Mouse (Mus musculus) embryonic facial prominence, embryonic 13.5 days (tissue): Measurements from ENCODE around the gene Letmd1. TPM values are rescaled to one million over a fixed set of nuclear protein-coding genes. Genes with fewer than 3 reads are reported as not detected.
A peak's percentile ranks its signal among the peaks of the same experiment; 100 is the strongest.
"Not testable (repeated sequence)": the region's sequence is repeated elsewhere in the genome, so short reads cannot be mapped to it uniquely, and the experiment has no call there.

Experiments used
- ATAC-seq: fragments of 200-750 bp; cut with Nextera tagmentation; 2 replicates; pipeline ENCODE4 v1.8.0; 2017; ENCODE audit warnings: low read depth; ENCODE audit not compliant: insufficient number of reproducible peaks, insufficient read depth, low FRiP score, low TSS enrichment
- H3K27ac ChIP-seq: fragments of 300-500 bp; sonication (generic); 2 replicates; pipeline ENCODE4 v1.5.1; 2015; ENCODE audit warnings: moderate library complexity, mild to moderate bottlenecking, inconsistent platforms
- H3K27me3 ChIP-seq: fragments of 300-500 bp; sonication (generic); 2 replicates; pipeline ENCODE4 v1.6.1; 2015; ENCODE audit warnings: mild to moderate bottlenecking, inconsistent platforms
- H3K36me3 ChIP-seq: fragments of 300-500 bp; sonication (generic); 2 replicates; pipeline ENCODE4 v1.6.1; 2015; ENCODE audit warnings: mild to moderate bottlenecking, inconsistent platforms
- H3K4me1 ChIP-seq: fragments of 300-500 bp; sonication (generic); 2 replicates; pipeline ENCODE4 v1.6.1; 2015; ENCODE audit warnings: inconsistent platforms
- H3K4me2 ChIP-seq: fragments of 300-500 bp; sonication (generic); 2 replicates; pipeline ENCODE4 v1.6.1; 2015; ENCODE audit warnings: moderate library complexity, mild to moderate bottlenecking, inconsistent platforms
- H3K4me3 ChIP-seq: fragments of 300-500 bp; sonication (generic); 2 replicates; pipeline ENCODE4 v1.5.1; 2015; ENCODE audit warnings: mild to moderate bottlenecking, inconsistent platforms
- H3K9ac ChIP-seq: fragments of 300-500 bp; sonication (generic); 2 replicates; pipeline ENCODE4 v1.6.1; 2015; ENCODE audit warnings: mild to moderate bottlenecking, inconsistent platforms
- H3K9me3 ChIP-seq: fragments of 300-500 bp; sonication (generic); 2 replicates; pipeline ENCODE4 v1.6.1; 2016; ENCODE audit warnings: inconsistent platforms
- WGBS: fragments of 180-500 bp; shearing (Covaris S2); methylation state at CpG from one replicate; pipeline ENCODE4 v1.1.7; 2015; ENCODE audit warnings: mixed read lengths; 5-methylcytosine and 5-hydroxymethylcytosine counted together
- polyA plus RNA-seq: library from polyadenylated mRNA; unstranded; fragments of >200 nt; fragmentation: Nextera tagmentation; extraction: Ambion mirVana; gene quantifications from 2 replicates; pipeline ENCODE4 v1.2.1, GENCODE M21; 2015

Letmd1 gene
- 31.4 and 33.0 TPM in 2 replicates for polyA plus RNA-seq

DNA sequence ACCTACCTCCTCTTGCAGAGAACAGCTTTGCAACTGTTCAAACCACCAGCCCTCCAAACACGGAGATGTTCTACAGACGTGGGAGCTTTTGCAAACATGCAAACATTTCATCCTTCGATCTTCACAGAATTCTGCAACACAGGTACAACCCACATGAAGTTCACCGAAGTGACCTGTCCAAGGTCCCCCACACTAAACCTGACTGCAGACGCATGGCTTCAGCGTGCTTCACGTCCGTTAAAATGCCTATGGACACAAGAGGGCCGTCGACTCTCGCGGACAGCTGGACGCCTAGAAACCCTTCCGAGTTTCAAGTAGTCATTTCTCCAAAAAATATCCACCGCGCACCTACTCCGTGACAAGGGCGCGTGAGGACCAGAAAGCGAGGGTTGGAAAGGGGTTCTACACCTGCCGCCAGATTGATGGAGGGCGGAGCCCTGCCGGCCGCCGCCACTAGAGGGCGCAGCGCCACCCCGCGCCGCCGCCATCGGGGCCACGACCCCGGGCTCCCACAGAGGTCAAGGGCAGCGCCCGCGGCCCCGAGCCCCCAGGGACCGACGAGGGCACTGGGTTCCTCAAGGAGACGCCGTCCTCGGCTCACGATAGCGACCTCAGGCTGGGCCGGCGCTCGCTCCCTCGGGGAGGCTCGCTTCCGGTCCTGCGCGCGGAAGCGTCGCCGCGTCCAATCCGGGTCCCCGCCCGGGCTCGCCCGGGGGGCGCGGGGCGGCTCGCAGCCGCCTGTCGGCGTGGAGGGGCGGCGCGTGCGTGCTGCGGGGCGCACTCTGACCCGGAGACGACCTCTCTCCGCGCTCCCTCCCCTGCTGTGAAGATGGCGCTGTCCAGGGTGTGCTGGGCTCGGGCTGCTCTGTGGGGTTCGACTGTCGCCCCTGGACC is at the start of gene Letmd1:
TSS of gene Letmd1 (plus strand) at position 729 of the 894 bp plus-strand sequence.
- H3K4me3 ChIP-seq: peak within 1 kb of the TSS; percentile 83
- H3K36me3 ChIP-seq: peaks cover 24% of the 10 kb centered on the region
- H3K27me3 ChIP-seq: no peaks in the 10 kb centered on the region
- peak within 1 kb of the TSS; percentile 79 for H3K4me2 ChIP-seq
- peak; percentile 89 for ATAC-seq
- WGBS: 3% methylated on average over 83 of the region's 84 CpGs
- no peaks in the 10 kb centered on the region for H3K9me3 ChIP-seq
- H3K4me1 ChIP-seq: peaks cover 16% of the 10 kb centered on the region
- peak within 1 kb of the TSS; percentile 77 for H3K27ac ChIP-seq
- peak within 1 kb of the TSS; percentile 86 for H3K9ac ChIP-seq

DNA sequence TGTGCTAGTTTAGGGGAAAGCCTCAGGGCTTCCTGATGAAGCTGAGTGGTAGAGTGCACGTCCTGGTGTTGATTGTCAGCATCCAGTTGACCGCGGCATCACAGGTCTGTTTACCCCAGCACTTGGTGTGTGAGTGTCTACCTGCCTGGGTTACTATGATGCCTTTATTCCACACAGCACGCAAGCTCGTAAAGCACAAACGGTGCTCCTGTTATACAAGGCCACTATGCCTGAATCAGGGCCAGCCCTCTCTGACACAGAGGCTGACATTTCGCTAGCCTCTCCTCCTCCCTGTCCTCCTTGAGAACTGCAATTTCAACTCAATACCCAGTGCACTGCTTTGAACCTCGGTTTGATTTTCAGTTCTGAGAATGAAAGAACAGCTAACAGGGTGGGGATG is 49.5 kb upstream of the Letmd1 start:
- Histone ChIP-seq H3K4me3 (no peak overlapping the region), H3K36me3 (no peaks in the 10 kb centered on the region), H3K4me2 (no peak overlapping the region), H3K27me3 (peaks cover 5% of the 10 kb centered on the region), H3K9ac (no peak overlapping the region), H3K27ac (no peak overlapping the region), H3K9me3 (no peaks in the 10 kb centered on the region), H3K4me1 (peaks cover 67% of the 10 kb centered on the region)
- 67% methylated on average over 8 of the region's 8 CpGs for WGBS
- no peak for ATAC-seq

DNA sequence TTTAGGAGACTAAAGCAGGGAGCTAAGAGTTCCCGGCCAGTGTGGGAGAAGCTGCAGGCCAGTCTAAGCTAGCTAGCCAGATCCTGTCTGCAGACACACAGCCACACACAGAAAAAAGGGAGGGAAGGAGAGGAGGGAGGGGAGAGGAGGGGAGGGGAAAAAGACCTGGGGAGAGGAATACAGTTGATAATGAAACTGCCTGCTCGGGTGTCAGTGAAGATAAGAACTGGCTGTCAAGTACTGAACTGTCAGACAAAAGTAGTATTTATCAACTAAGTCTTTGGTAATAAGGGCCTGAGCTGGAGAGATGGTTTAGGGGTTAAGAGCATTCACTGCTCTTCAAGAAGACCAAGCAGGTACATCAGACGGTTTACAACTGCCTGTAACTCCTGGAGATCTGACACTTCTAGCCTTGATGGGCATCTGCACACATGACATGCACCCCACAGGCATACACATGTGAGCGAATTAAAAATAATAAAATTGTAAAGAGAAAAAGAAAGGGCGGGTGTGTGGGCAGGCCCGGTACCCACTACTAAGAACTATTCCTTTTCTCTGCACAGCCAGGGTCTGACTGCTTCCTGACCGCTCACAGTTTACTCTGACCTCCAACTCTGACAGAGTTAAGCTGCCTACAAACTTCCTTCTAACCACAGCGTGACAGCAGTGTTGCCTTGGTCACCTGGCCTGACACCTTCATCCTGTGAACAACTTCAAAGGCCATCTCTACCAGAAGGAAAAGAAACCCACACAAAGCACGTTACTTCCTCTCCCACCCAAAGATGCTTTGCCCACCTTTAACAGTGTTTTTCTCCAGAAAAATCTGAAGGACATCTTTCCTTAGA is 48.7 kb upstream of the Letmd1 start:
- Histone ChIP-seq H3K36me3 (no peaks in the 10 kb centered on the region), H3K4me2 (no peak overlapping the region), H3K4me3 (no peak overlapping the region), H3K27me3 (peaks cover 12% of the 10 kb centered on the region), H3K9ac (0 out of 2 replicates have a peak overlapping the region, but pooled peaks have one; percentile 36), H3K27ac (no peak overlapping the region), H3K4me1 (peaks cover 74% of the 10 kb centered on the region), H3K9me3 (no peaks in the 10 kb centered on the region)
- 64% methylated on average over 9 of the region's 9 CpGs for WGBS
- ATAC-seq: no peak

DNA sequence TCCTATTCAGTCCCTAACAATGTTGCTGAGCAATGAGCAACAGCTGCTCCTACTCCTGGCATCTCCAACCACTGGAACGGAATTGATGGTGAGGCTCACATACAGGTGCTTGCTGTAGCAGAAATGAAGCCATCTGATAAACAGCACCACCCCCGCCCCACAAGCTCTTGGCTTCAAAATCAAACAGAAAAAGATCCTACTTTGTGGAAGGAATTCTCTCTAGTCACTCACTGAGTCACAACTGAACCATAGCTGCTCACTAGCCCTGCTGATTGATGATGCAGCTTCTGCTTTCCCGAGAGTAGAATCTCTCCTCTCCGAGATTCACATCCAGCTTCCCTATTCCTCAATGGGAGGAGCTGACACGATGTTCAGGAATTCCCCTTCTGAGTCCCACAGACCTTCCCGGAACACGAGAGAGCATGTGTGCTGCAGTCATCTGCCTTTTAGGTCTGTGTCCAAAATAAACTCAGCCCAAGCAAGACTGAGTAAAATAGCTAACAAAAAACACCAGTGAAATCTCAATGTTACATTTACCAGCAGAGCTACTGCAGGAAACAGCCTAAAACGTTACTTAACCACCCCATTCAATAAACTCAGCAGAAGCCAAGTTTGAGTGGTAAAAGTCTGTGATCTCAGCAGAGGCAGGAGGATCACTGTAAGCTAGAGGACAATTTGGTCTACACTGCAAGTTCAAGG is 47.6 kb upstream of the Letmd1 start:
- WGBS: 34% methylated on average over 8 of the region's 8 CpGs
- Histone ChIP-seq H3K27ac (no peak overlapping the region), H3K4me2 (peak overlapping the region; percentile 98), H3K9me3 (no peaks in the 10 kb centered on the region), H3K4me1 (peaks cover 67% of the 10 kb centered on the region), H3K36me3 (no peaks in the 10 kb centered on the region), H3K4me3 (peak overlapping the region; percentile 93), H3K9ac (peak overlapping the region; percentile 91), H3K27me3 (peaks cover 16% of the 10 kb centered on the region)
- no peak for ATAC-seq

DNA sequence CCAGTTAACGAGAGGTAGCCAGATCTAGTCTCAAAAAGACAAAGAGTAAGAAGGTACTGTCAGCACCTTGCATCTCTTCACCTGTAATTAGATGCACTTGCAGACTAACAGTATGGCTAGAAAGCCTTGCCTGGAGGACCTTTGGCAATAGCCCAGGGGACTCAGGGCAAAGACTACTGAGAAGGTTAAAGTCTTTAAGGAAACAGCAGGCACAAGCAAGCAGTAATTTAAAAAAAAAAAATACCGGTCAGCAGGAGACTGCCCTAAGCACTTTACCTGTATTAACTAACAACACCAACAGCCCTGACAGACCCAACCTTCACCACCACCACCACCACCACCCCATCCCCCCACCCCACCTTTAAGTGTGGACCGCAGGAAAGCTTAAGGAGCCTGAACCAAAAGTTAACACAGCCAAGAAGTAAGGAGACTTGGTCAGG is 47.0 kb upstream of the Letmd1 start, which contains the start of gene Gm5475:
TSS of gene Gm5475 (plus strand) at position 390 of the 440 bp plus-strand sequence.
- peaks cover 63% of the 10 kb centered on the region for H3K4me1 ChIP-seq
- H3K4me3 ChIP-seq: peak within 1 kb of the TSS; percentile 93
- not testable (repeated sequence) for ATAC-seq, H3K36me3 ChIP-seq, H3K9me3 ChIP-seq
- WGBS: 18% methylated on average over 3 of the region's 3 CpGs
- peaks cover 16% of the 10 kb centered on the region for H3K27me3 ChIP-seq
- H3K9ac ChIP-seq: peak within 1 kb of the TSS; percentile 91
- H3K27ac ChIP-seq: peak within 1 kb of the TSS; percentile 11; the same call in 1 of the 2 replicates
- H3K4me2 ChIP-seq: peak within 1 kb of the TSS; percentile 98

DNA sequence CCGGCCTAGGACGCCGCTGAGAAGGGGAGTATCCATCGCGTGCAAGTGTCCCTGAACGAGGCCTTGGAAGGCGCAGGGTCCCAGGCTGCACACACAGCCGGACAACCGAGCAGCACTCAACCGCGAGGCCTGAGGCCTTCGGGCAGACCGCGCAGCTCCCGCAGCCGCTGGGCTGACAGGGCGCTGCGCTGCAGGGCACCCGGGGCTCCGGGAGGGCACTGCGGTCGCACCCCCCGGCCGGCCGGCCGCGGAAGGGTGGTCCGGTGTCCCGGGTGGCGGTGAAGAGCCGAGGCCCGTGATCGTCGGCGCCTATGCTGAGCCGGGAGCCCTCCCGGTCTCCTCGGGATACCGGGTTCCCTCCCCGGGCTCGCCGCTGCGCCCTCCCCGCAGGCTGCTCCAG is 46.3 kb upstream of the Letmd1 start:
- peak; percentile 48 for ATAC-seq
- Histone ChIP-seq H3K36me3 (no peaks in the 10 kb centered on the region), H3K4me2 (peak overlapping the region; percentile 98), H3K27ac (peak overlapping the region; percentile 11; the same call in 1 of the 2 replicates), H3K9ac (peak overlapping the region; percentile 91), H3K27me3 (peaks cover 16% of the 10 kb centered on the region), H3K9me3 (no peaks in the 10 kb centered on the region), H3K4me3 (peak overlapping the region; percentile 93), H3K4me1 (peaks cover 56% of the 10 kb centered on the region)
- under 1% methylated on average over 41 of the region's 44 CpGs for WGBS

DNA sequence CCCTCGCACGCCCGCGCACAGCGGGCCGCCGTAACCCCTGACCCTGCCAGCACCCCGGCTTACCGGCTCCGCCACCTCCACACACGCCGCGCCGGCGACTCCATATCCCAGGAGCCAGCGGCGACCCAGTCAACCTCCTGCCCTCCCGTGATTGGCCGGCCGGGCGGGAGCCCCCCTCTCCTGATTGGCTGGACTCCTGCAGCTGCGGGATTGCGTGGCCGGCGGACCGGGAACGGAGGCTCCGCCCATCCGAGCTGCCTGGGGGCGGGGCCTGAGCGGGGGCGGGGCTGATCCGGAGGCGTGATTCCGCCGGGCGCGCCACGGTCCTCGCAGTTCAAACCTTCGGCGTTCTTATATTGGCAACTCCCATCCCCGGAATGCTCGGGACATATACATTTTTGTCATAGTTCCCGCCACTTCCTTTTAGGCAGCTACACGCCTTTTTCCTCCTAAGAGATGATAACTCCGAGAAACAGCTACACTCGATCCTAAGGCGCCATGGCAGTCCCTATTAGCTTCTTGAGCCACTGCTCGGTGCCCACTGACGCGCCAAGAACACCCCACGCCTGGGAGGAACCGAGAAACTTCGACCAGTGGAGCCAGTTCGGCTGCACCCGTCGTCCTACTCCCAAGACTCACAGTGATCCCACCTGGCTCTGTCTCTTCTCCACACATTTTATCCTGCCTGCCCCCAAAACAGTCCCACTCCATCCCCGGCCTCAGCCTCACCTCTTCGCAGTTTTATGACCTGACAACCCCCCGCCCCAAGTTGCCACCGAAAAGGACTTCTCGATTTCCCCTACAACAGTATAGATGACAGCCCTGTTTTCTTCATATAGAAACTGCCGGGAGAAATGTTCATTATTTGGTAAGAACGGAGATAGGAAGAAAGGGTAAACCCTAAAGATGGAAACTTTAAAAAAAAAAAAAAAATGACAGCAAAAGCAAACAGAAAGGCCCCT is 45.6 kb upstream of the Letmd1 start:
- Histone ChIP-seq H3K36me3 (no peaks in the 10 kb centered on the region), H3K4me1 (peaks cover 50% of the 10 kb centered on the region), H3K9ac (peak overlapping the region; percentile 91), H3K27me3 (peaks cover 16% of the 10 kb centered on the region), H3K9me3 (no peaks in the 10 kb centered on the region), H3K27ac (0 out of 2 replicates have a peak overlapping the region, but pooled peaks have one; percentile 16), H3K4me3 (peak overlapping the region; percentile 93), H3K4me2 (peak overlapping the region; percentile 98)
- WGBS: under 1% methylated on average over 59 of the region's 65 CpGs
- ATAC-seq: peak; percentile 96

DNA sequence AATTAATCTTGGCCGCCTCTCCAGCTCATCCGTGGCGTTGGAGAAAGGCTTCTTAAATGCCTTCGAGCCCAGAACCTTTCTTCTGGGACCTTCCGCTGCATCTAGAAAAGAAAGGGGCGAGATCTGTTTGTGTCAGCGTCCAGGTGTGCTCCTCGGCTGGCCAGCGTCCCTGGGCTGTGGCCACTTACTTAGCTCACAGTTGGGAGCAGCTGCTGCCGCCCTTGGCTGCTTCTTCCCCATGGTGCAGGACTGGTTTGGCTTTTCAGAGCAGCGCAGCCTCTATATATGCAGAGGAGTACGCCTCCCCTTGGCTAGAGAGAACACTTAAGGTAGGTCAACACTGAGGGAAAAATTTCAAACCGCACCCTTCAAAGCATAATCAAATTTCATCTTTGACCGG is 44.9 kb upstream of the Letmd1 start:
- 2% methylated on average over 14 of the region's 14 CpGs for WGBS
- Histone ChIP-seq H3K36me3 (no peaks in the 10 kb centered on the region), H3K27ac (no peak overlapping the region), H3K27me3 (peaks cover 16% of the 10 kb centered on the region), H3K9ac (peak overlapping the region; percentile 41; the same call in 1 of the 2 replicates), H3K4me2 (peak overlapping the region; percentile 98), H3K4me1 (peaks cover 46% of the 10 kb centered on the region), H3K4me3 (peak overlapping the region; percentile 93), H3K9me3 (no peaks in the 10 kb centered on the region)
- ATAC-seq: no peak

DNA sequence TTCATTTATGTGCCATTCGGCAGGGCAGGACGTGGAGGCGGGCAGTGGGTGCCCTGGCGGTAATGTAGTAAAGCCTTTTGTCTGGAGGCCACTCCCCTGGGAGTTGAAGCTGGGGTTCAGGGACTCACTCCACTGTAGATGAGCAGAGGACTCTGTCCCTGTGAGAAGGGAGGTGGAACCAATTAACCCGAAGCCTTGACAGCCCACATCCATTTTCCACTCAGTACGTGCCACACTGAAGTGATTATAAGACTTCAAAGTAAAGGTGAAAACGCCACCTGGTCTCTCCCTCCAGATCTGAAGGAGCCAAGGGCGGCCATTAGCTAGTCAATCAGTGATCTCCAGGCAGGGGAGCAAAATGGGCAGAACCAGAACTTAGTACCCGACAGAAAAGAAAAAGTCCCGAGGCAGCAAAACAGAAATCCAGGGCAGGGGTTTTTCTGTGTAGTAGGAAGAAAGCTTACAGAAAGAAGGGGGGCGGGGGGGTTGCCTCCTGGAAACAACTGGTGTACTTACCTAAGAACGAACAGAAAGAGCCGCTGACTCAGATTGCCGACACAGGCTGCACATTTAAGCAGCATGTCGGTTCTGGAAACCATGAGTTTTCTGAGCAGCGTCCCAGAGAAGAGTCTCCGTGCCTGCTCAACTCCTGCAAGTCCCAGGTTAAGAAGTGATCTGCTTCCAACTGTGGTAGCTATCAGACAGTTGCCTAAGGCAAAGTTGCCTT is 44.3 kb upstream of the Letmd1 start, which contains the start of gene Slc11a2:
TSS of gene Slc11a2 (minus strand) at position 677 of the 727 bp plus-strand sequence.
- Histone ChIP-seq H3K4me1 (peaks cover 39% of the 10 kb centered on the region), H3K36me3 (no peaks in the 10 kb centered on the region), H3K27ac (no peak within 1 kb of the TSS), H3K9me3 (no peaks in the 10 kb centered on the region), H3K4me2 (peak within 1 kb of the TSS; percentile 98), H3K4me3 (peak within 1 kb of the TSS; percentile 93), H3K27me3 (peaks cover 16% of the 10 kb centered on the region), H3K9ac (peak within 1 kb of the TSS; percentile 49; the same call in 1 of the 2 replicates)
- WGBS: 13% methylated on average over 17 of the region's 17 CpGs
- no peak for ATAC-seq
